Mouse (Mus musculus): ENCODE measurements around the gene Pi16.
"Not testable (repeated sequence)": the region's sequence is repeated elsewhere in the genome, so short reads cannot be mapped to it uniquely, and the experiment has no call there.

Pi16 gene

DNA sequence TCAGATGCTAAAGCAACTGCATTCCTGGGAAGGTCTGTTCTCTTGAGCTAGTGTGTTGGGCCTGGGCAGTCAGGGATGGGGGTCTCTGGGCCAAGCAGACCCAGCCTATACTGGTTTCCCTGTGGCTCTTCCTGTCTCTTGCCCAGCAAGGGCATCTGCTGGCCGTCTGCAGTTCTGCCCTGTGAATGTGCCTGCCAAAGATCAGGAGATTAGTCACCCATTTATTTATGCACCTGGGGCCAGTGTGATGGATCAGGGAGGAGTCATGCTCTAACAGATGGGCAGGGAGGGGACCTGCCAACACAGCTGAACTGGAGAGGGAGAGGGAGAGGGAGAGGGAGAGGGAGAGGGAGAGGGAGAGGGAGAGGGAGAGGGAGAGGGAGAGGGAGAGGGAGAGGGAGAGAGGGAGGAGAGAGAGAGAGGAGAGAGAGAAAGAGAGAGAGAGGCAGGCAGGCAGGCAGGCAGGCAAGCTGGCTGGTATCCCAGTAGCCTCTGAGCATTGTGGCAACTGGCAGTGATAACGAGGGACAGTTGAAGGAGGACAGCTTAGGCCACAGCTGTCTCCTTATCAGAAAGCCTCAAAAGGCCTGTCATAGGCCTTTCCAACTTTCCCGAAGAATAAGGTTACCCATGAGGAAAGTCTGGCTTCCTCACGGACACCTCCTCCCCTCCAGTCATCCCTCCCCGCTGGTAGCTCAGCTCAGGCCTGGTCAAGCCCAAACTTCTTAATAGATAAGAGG, 13.4 kb downstream of the Pi16 start:
- DNase-seq: no peak

DNA sequence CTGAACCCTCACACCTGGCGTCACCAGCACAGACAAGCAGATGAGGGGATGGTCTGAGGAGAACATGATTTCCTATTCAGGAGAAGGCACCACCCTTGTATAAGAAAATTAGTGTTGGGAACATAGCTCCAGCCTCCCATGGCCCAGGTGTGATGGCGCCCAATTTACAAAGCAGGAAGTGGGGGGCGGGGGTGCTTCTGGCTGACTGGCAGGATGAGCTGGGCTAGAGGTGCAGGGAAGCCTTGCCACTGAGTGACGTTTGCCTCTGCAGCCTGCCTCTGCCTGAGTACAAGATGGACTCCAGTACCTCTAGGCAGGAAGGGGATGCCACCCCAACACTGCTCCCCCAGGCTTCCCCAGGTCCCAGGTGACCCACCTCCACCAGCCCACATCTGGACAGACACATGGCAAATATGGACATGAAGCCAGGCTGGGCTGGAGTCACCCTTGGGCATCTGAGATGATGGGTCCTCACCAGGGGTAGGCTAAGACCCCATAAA, 14.8 kb downstream of the Pi16 start:
- peak; percentile 81 for DNase-seq

DNA sequence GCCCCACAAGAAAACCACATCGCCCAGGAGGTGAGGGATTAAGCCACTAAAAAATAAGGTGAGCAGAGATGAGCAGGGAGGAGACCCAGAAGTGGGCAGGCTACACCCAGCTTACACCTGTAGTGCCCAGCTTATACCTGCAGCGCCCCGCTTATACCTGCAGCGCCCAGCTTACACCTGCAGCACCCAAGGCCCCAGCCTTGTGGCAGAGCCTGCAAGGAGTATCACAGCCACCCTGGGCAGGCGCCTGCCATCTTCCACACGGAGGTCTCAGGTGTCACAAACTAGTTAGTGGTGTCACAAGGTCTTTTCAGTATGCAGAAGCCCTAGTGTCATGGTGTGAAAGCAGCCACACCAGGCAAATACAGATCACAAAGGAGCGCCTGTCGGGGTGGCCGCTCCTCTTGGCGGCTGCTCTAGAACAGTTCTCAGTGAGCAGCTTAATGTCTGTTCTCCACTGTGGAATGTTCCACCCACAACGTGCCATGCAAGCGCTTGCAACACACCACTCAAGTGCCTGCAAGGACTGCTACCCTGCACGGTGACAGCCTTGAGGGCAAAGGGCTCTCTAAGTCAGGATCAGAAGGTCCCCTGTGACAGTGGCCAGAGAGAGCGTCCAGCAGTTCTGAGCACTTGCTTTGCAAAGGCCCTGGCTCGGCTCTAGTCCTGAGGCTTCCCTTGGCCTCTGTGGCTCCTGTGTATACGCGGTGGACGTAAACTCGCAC, 18.9 kb downstream of the Pi16 start:
- no peak for DNase-seq

DNA sequence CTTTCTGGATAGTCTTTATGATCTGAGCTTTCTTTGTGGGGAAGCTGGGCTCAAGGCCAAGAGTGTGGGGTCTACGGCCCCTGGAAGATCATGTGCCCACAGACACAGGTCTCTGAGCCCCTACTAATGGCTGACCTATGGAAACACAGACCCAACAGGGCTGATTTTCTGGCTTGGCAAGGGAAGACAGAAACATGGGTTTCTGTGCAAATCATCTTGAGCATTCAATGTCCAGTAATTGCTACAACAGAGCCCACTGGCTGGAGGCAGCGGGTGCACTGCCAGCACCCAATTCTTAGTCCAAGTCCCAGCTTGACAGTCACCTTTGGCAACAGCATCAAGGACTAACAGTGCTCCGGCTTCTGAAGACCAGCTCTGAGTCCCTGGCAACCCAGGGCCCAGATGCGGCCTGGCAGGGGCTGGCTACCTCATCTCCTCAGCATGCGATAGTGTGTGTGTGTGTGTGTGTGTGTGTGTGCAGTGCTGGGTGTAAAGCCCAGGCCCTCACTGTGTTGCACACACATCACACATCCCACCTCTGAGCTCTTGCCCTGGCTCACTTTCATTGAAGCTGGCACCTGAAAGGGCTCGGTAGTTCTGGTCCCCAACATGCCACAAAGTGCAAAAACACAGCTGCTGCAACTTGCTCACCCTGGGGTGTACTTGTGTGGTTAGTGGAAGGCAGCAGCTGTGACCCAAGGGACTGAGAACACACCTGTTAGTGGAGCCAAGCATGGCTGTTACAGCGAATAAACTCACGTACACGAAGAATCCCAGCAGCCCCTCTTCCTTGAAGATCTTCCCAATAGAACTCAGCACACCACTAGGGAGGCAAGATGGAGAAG, 20.7 kb downstream of the Pi16 start:
- DNase-seq: peak; percentile 73

DNA sequence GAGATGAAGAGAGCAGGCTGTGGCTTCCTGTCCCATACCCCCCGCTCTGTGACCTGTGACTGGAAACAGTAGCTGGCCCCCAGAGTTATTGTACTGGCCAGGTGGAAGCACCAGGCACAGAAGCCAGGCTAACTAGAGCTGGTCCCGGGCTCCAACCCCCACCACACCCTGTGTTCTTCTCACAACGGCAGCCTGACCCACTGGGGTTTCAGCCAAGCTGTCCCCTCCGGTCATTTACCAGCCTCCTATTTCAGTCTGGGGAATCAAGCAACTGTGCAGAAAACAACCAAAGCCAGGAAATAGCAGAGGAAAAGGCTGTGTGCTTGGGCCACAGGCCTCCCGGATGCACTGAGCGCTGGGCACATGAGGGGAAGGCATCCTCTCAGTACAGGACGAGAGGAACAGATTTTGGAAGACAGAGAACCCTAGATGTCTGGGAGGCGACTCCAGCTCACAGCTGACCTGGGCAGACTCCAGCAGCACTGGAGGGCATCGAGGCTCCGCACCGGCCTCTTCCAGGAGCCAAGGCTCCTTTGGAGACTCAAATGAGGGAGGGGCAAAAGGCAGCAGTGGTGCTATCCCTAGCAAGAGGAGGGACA, 21.8 kb downstream of the Pi16 start:
- DNase-seq: peak; percentile 29

DNA sequence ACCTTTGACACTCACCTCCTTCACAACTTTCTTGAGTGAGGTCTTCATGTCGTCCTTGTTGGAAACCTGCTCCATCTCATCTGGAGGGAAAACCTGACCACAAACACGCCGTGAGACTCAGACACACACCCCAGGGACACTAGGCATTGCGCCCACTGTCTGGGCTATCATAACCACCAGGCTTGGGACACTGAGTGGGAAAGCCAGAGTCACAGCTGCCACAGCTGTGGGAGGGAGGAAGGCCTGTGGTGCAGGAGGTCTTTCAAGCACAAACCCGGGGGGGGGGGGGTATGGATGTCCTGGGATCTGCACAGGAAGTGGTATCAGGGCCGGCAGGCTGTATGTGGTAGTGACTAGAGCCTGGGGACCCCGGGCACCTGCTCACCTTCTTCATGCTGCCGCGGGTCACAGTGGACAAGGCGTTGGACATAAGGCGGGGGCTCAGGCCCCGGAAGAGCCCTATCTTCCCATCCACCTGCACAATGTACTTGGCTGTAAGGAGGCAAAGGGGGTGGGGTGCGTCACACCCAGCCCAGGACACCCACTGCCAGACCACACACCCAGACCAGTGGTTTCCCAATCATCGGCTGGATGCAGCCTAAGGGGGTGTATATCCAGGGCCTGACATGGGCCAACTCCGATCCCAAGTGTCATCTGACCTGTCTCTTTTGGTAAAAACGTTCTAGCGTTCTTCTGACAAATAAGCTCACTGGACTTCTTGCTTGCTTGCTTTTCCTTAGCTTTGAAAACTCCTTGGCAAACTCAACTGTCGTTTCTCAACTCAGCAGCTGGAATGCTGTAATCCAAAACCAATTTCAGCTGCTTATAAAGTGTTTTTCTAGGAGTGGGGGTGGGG, 23.2 kb downstream of the Pi16 start:
- DNase-seq: no peak

DNA sequence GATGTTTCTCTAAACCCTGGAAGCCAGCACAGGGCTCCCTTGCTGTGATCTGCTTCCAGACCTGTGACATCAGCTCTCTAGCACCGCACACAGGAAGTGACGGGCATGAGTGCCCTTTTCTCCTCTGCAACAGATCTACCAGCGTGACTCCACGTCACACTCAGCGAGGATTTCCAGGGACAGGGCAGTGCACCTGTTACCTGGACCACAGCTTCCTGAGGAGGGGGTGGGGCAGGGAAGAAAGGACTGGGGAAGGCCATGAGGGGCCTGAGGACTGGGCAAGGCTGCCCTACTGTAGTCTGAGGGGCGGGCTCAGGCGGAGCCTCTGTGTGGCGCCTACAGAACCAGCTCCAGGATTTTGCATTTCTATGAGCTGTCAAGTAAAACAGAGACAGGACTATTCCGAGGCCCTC, 24.1 kb downstream of the Pi16 start:
- DNase-seq: peak; percentile 69

DNA sequence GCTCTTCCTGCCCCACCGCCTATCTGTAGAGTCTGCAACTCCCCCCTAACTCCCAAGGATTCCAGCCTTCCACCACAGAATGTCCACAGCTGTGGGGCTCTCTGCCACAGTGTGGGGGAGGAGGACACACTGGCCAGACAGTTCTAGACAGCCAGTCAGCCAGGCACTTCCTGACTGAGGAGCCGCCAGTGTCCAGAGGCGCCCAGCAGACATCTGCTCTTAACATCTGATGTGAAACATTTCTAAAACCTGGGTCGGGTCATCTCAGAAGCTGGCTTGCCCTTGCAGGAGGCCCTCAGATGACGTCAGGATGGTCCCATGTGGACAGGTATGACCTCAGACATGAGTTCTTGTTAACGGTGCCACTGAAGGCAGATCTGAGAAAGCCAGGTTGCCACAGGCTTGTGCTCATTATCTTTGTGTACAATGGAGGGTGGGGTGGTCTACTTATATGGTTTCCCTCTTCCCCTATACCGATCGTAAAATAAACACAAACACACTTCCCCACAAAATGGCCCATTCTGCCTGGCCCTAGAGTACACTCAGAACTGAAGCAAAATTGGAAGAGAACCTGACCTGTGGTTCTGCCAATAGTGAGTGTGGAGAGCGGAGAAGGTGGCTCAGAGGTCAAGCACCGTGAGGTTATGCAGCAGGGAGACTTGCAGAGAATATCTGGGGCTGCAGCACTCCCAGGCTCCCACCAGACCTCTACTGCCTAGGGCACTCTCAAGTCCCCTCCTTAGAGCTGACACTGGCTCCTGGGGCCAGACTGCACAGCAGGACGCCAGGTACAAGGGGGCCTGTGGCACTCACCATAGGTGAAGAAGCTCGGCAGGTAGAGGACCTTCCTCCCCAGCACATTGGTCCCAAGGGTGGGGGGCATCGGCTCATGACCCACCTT, 24.8 kb downstream of the Pi16 start:
- no peak for DNase-seq

DNA sequence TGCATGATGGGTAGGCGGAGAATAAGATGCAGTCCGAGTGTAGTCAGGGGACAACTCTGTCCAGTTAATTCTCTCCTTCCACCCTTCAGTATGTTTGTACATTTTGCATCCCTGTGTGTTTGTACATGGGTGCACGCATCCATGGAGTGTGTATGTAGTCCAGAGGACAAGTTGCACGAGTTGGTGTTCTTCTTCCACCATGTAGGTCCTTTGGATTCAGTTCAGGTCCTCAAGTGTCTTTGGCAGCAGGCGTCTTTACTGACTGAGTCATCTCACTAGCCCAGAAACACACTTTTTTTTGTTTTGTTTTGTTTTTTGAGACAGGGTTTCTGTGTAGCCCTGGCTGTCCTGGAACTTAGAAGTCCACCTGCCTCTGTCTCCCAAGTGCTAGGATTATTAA, 25.8 kb downstream of the Pi16 start:
- no peak for DNase-seq

DNA sequence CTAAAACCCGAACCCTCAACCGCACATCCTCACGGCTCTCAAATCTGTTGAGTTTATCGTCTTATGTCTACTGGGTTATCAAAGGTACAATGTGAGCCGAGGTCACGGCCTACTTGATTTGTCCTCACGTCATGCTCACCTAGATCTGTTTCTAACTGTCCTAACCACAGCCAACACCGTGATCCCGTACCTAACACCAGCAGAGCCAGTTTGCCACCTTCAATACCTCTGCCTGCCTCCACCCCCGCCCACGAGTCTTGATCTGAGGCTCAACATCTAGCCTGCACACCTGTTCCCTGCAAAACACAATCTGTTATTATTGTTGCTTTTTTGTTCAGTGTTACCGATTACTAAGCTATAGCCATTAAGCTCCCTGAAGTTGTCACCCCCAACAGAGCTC, 27.8 kb downstream of the Pi16 start:
- DNase-seq: no peak

DNA sequence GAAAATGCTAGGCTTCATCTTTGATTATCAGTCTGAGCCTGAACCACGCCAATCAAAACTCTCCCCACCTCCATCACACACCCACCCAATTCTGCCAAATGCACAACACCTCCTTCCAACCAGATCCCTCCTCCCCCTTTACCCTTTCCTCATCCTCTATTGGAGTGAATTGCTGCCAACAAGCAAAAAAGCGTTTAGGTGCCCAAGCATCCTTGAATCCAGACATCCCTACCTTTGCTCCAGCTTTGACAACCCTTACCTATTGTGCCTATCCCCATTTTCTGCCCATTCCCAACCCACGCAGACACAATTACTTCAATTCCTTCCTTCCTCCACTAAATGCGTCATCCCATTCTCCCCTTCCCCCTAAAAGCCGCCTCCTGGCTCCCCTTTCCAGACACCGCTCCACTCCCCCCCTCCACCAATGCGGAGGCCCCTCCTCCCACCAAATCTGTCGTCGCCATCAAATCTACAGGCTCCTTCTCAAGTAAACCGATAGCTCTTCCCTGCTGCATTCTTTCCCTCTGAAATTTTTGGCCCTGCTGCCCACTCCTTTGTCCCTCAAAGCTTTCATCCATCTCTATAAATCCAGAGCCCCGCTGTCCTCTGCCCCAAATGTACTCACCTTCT, 29.1 kb downstream of the Pi16 start:
- peak; percentile 39 for DNase-seq

DNA sequence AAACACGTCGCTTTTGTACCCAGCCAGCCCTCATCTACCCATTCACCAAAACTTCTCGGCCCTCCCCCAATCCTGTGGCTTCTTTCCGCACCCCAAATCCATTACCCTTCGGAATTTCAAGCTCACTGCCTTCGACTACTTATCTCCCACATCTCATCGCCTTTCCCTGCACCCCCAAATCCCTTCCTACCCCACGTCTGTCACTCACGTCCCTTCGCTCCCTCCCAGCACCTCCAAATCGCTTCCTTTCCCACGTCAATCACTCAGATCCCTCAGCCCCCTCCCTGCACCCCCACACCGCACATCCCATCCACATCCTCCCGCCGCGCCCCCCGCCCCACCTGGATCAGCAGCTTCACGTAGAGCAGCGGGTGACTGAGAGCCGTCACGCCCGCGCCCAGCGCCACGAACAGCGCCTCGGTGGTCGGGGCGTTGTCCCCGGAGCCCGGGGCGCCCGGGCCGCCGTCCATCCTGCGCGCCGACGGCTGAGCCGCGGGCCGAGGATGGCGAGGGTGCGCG, 29.7 kb downstream of the Pi16 start:
- DNase-seq: peak; percentile 69

DNA sequence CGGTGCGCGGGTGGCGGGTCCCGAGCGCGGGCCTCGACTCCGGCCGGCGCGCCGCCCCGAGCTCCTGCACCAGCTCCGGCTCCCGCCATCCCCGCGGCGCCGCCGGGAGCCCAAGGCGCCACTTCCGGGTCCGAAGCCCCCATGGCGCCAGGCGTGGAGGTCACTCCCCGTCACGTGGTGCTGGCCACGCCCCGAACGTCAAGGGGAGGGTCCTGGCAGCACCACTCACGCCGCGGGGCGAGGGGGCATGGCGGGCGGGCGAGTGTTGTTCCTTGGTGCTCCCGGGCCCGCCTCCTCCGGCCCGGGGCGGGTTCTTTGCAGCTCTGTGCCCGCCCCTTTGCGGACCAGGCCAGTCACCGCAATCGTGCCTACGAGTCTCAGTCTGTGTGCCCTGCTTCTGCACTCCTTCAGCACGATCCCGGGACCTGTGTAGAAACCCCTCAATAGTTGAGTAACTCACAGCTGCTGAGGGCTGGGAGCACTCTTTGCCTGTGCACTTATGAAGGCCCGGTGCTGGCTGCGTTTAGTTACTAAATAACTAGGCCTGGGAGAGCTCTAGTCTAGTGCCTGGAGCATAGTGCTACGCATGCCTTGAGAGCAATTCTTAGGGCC, 30.3 kb downstream of the Pi16 start, which contains the start of gene Mtch1:
Mtch1 (minus strand) TSS at position 290 of the 612 bp plus-strand sequence.
- DNase-seq: peak; percentile 100

DNA sequence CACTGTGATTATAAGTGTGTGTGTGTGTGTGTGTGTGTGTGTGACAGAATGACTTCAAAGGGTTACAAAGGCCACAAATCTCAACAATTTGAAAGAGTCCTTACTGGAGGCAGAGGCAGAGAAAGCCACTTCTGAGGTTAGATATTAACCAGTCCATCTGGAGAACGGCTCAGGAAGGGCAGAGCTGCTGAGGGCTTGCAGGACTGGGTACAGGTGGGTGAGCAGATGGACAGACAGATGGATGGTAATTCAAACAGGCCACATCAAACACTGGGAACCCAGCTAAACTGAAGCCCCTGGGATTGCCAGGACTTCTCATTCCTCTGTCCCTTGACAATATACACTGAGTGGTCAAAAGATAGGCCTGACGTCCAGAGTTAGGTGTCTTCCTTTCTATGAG, 31.5 kb downstream of the Pi16 start:
- DNase-seq: no peak

DNA sequence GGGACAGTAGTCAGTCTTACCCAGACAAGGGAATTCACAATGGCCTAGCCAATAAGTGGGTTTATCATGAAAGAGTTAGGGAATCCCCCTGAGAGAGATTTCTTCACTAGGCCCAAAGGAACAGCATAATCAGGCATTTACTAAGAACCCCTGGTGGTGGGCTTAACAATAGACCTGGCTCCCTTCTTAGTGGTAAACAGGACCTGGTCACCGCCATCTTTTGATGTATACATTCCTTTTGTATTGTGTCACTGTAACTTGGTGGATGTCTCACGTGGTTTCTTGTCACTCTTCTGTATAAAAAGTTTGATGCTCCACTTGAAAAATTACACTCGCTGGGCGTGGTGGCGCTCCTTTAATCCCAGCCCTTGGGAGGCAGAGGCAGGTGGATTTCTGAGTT, 33.6 kb downstream of the Pi16 start:
- DNase-seq: not testable (repeated sequence)

DNA sequence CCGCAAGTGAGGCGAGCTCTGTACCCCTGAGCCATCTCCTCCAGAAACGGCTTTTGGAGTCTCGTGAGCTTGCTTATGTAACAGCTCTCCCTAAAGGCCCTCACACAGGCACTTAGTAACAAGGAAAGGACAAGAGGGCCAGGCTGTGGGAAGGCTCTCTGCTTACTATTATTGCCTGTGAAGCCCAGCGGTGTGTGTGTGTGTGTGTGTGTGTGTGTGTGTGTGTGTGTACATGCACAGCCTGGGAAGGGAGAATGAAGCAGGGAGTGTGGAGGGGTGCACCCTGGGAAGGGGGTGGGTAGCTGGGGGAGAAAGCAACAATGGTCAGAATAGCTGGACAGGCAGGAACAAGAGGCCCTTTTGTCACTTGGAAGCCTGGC, 38.0 kb downstream of the Pi16 start:
- DNase-seq: no peak

DNA sequence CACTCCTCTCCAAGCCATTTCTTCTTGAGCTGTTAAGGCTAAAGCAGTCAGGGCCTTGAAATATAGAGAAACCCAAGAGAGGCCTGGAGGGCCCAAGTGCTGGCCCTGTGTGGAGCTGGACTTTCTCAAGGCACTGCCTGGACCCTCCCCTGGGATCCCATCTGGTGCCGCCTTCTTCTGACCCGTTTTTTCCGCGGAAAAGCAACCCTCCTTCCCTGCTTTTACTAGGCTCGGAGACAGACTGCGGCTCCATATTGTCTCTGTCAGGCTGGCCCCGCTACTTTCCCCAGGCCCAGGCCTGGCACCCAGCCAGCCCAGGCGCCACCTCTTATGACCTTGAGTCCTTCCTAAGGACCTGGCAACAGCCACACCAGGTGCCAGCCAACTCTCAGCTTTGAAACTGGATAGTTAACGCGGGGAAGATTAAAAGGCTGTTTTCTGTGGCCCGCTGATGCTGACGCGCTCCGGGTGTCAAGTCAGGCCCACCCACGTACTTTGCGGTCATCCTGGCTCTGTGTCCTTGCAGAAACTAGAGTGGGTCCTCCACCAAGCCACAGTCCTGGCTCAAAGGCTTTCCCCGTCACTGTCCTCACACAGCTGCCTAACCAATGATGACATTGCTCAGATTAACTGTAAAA, 38.5 kb downstream of the Pi16 start:
- no peak for DNase-seq

DNA sequence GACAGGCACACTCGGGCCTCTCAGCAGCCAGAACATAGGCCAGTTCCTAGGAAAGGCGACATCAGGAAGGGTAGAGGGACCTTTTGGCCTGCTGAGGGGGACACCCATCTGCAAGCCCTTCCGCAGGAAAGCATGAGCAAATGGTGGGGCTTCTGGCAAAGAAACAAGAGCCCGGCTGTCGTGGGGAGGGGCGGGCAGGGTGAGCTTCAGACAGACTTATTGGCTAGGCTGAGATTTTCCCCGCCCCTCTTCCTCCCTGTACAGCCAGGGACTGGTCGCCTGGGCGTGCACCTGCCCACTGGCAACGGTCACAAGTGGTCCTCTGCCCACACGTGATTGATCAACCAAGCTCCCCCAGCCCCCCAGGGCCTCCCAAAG, 39.0 kb downstream of the Pi16 start:
- no peak for DNase-seq

DNA sequence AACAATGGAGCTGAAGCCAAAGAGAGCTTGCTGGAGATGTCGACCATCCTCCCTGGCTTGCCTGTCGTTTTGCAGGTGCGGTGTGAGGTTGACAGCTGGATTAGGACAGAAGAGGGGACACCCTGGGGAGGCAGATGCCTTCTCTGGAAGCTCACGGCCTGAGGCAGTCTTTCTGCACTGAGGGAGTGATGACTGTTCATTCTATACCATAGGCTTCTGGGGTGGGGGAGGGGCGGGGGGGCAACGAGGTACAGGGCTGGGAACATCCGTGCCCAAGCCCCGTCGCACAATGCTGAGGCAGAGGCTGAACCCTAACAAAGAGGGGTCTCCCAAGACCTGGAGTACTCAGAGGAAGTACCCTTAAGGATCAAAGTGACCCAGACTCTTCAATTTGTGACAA, 39.4 kb downstream of the Pi16 start:
- DNase-seq: no peak
